Mouse (Mus musculus) spleen, adult 2 months (tissue): ENCODE measurements around the gene Xlr4a. TPM values are rescaled to one million over a fixed set of nuclear protein-coding genes. Genes with fewer than 3 reads are reported as not detected.

Experiments
- DNase-seq, 2 experiments: peaks; one replicate each; pipeline versions ENCODE4 v3.0.0 to v3.0.0-alpha.2; 2012 to 2021; ENCODE audit warnings: low spot score in 2 of 2, low read depth in 1 of 2
- H3K27ac ChIP-seq: fragments of 200-500 bp; 2 replicates; pipeline ENCODE4 v1.5.1; 2012; ENCODE audit warnings: low read length, inconsistent platforms; ENCODE audit not compliant: insufficient read depth
- H3K27me3 ChIP-seq: fragments of 200-500 bp; 2 replicates; pipeline ENCODE4 v1.6.1; 2012; ENCODE audit warnings: mild to moderate bottlenecking, moderate library complexity, low read length, inconsistent platforms; ENCODE audit not compliant: control insufficient read depth, insufficient read depth
- H3K36me3 ChIP-seq: fragments of 200-500 bp; 2 replicates; pipeline ENCODE4 v1.6.1; 2012; ENCODE audit warnings: mild to moderate bottlenecking, low read length, inconsistent platforms; ENCODE audit not compliant: control insufficient read depth, insufficient read depth
- H3K4me1 ChIP-seq: fragments of 200-500 bp; 2 replicates; pipeline ENCODE4 v1.6.1; 2011; ENCODE audit warnings: inconsistent platforms; ENCODE audit not compliant: control insufficient read depth, insufficient read depth, insufficient read length
- H3K4me3 ChIP-seq: fragments of 200-500 bp; 2 replicates; pipeline ENCODE4 v1.5.1; 2011; ENCODE audit warnings: mild to moderate bottlenecking, inconsistent platforms; ENCODE audit not compliant: insufficient read depth, insufficient read length; ENCODE audit errors: extremely low read depth
- CTCF ChIP-seq: fragments of 200-500 bp; IDR thresholded peaks from 2 replicates; pipeline ENCODE4 v1.5.1; 2011; ENCODE audit warnings: mild to moderate bottlenecking, inconsistent platforms; ENCODE audit not compliant: insufficient read depth, insufficient read length, insufficient replicate concordance; ENCODE audit errors: extremely low read depth
- POLR2A ChIP-seq: fragments of 200-500 bp; IDR thresholded peaks from 2 replicates; pipeline ENCODE4 v1.6.1; 2011; ENCODE audit warnings: low read depth, low read length, inconsistent platforms
- WGBS: fragments of 180-500 bp; shearing (Covaris S2); methylation state at CpG from one replicate; pipeline ENCODE4 v1.1.7; 2018; 5-methylcytosine and 5-hydroxymethylcytosine counted together
- polyA plus RNA-seq: library from polyadenylated mRNA; depleted of rRNA; stranded (reverse); fragments of >200 nt; gene quantifications from 2 replicates; pipeline ENCODE4 v1.2.3, GENCODE M21; 2012

Xlr4a gene
- polyA plus RNA-seq, 1 experiment, result 0.64 TPM

GRCm38 (mm10) chrX:73063512-73064414 is 18.5 kb downstream of the Xlr4a start:
- WGBS, result 67% methylated on average over 24 of the region's 24 CpGs
- TF ChIP-seq POLR2A (no peak), CTCF (no peak)
- no peak for DNase-seq
- Histone ChIP-seq H3K36me3 (no peaks in the 10 kb centered on the region), H3K4me1 (no peaks in the 10 kb centered on the region), H3K27ac (no peak overlapping the region), H3K4me3 (no peak overlapping the region), H3K27me3 (no peaks in the 10 kb centered on the region)

GRCm38 (mm10) chrX:73062323-73062722 is 20.0 kb downstream of the Xlr4a start:
- WGBS, result 44% methylated on average over 5 of the region's 5 CpGs
- Histone ChIP-seq H3K36me3 (no peaks in the 10 kb centered on the region), H3K27ac (no peak overlapping the region), H3K4me1 (no peaks in the 10 kb centered on the region), H3K27me3 (no peaks in the 10 kb centered on the region), H3K4me3 (no peak overlapping the region)
- TF ChIP-seq POLR2A, result no peak
- TF ChIP-seq CTCF, result no peak
- no peak for DNase-seq

- H3K27me3 ChIP-seq, result no peaks in the 10 kb centered on the region
- TF ChIP-seq POLR2A (no peak), CTCF (no peak)
- no peak overlapping the region for H3K4me3 ChIP-seq
- no peak for DNase-seq
- H3K27ac ChIP-seq, result no peak overlapping the region
- no peaks in the 10 kb centered on the region for H3K4me1 ChIP-seq
- no peaks in the 10 kb centered on the region for H3K36me3 ChIP-seq
- 83% methylated on average over 1 of the region's 1 CpGs for WGBS
These were observed 20.8 kb downstream of the Xlr4a start for GRCm38 (mm10) chrX:73061528-73061927.

GRCm38 (mm10) chrX:73053860-73054563 is 28.3 kb downstream of the Xlr4a start:
- 27% methylated on average over 14 of the region's 14 CpGs for WGBS
- peak; percentile 72 to 81 for DNase-seq
- H3K27ac ChIP-seq, result no peak overlapping the region
- H3K4me1 ChIP-seq, result no peaks in the 10 kb centered on the region
- H3K36me3 ChIP-seq, result no peaks in the 10 kb centered on the region
- no peaks in the 10 kb centered on the region for H3K27me3 ChIP-seq
- TF ChIP-seq CTCF, result peak; percentile 87
- TF ChIP-seq POLR2A, result no peak
- H3K4me3 ChIP-seq, result no peak overlapping the region

- Histone ChIP-seq H3K27me3 (no peaks in the 10 kb centered on the region), H3K36me3 (no peaks in the 10 kb centered on the region), H3K4me3 (no peak overlapping the region), H3K4me1 (no peaks in the 10 kb centered on the region), H3K27ac (no peak overlapping the region)
- TF ChIP-seq CTCF (no peak), POLR2A (no peak)
- WGBS, result 84% methylated on average over 12 of the region's 12 CpGs
- no peak for DNase-seq
These were observed 42.6 kb downstream of the Xlr4a start for GRCm38 (mm10) chrX:73039666-73040065.

- DNase-seq, result no peak
- H3K27ac ChIP-seq, result no peak overlapping the region
- no peak overlapping the region for H3K4me3 ChIP-seq
- H3K4me1 ChIP-seq, result no peaks in the 10 kb centered on the region
- H3K36me3 ChIP-seq, result no peaks in the 10 kb centered on the region
- WGBS, result 81% methylated on average over 8 of the region's 8 CpGs
- TF ChIP-seq CTCF, result no peak
- TF ChIP-seq POLR2A, result no peak
- H3K27me3 ChIP-seq, result no peaks in the 10 kb centered on the region
These were observed 43.4 kb downstream of the Xlr4a start for GRCm38 (mm10) chrX:73038831-73039230.
